Mouse (Mus musculus) B cell, adult 2 months (primary cell): Measurements from ENCODE around the gene Atg10.

ENCODE experiments used
- DNase-seq, 2 experiments: peaks; one replicate each; pipeline ENCODE4 v3.0.0; 2022

The Atg10 gene

DNA sequence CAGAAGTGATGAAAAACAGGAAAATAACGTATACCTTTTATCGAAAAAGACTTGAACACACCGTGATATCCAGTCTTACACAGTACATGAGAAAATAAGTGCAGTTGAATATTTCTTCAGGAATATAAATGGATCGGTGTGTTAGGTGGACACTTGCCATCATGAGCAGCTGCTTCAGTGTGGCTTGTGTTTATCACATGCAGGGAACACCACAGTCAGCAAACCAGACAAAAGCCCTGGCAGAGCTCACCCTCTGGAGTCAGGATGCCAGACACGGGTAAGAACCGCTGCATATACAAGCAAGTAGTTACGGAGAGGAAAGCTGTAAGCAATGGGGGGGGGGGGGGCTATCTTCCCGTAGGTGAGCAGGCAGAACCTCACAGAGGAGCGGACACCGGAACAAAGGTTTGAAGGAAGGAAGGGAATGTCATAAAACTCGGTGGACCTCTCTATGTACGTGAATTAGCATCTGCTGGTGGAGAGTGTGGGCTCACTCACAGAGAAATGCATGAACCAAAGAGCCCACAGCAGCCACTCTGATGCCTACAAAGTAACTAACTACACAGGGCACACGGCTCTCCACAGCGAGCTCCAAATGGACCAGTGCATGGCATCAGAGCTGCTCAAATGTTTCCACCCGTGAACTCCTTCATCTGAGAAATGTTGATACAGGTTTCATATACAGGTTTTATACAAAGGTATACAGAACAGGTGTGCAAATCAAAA is 51.8 kb downstream of the Atg10 start:
- DNase-seq = no peak

DNA sequence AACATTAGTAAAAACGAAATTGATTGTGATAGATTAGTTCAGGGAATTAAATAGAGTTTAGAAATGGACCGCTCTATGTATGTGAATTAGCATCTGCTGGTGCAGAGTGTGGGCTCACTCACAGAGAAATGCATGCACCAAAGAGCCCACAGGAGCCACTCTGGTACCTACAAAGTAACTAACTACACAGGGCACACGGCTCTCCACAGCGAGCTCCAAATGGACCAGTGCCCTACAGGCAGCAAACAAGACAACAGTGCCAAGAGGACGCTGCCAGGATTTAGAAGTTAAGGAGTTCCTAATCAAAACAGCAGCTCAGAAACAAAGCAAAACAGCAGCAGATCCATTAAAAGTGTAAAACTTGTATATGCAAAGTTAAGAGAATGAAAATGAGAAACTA is 52.6 kb downstream of the Atg10 start:
- no peak for DNase-seq

DNA sequence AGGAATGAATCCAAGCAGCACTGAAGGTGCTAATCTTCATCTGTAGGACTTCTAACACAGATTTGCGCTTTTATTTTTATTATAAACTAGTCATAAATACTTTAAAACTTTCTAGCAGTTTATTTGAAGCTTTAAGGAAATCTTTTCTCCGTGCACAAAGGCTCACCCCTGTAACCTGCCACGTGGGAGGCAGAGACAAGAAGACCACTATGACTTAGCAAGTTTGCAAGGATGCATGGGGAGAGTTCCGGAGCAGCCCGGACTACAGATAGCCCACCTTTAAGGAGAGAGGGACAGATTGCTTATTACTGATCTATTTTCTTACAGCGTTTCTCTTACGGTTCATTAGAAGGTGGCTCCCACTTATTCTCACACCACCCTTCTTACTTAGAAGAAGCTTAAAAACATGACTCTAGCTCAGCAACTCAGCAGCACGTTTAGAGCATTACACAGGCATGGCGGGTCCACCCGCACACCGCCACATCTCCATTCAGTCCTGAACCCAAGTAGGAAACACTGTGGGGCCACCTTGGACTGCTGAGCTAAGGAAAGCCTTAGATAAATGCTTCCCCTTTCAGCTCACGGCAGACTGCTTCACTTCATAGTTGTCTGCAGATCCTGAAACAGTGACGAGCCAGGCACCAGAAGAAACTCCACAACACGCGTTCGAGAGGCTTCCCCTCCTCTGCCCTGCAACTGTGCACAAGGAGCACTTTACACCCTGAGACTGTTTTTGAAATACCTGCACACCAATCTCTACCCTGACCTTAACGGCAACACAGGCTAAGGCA is 54.0 kb downstream of the Atg10 start:
- DNase-seq = peak; percentile 12

DNA sequence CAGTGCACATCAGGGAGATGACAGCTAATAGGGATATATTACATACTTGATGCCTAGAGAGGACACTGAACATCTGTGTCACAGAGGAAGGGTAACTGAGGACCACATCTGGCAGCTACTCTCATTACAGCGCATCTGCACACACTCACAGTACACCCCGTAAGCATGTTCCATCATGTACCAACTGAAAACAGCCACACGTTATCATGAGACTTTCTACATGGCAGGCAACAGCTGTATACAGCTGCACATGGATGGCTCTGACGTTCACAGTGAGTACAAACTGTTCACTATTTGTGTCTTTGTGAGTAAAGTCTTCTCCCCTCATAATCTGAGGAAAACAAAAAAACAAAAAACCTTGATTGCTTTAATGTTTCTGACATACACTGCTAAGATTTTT is 55.3 kb downstream of the Atg10 start:
- DNase-seq = no peak

DNA sequence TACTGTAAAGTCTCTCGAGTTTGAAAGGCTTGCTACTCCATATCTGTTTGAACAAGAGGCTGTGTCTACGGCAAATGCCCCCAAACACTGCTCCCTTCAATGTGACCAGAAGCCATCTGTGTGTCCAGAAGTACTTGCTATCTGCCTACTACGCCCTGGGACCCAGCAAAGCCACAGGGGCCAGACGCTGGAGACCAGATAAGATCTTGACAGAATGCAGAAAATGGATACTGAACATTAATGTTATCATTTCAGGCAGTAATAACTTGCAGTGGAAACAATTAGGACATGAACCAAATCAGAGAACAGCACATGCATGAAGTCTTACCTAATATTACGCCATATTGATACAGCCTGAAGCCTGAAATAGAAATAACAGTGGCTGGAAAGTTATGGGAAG is 56.2 kb downstream of the Atg10 start:
- no peak for DNase-seq

DNA sequence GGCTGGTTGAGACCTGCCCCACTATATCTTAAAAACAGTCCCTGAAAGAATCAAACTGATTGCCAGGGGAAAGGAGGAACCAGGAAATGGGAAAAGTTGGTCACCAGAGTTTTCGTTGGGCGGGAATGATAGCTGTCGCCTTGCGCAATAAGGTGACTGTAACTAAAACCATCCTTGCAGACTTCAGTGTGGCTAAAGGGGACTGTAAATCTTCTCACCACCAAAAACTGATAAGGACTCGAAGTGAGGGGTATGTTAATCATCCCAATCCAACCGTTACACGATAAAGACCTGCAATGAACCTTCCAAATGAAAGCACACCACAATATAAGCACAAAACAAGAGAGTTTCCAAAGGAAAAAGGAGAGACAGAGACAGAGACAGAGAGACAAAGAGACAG is 57.5 kb downstream of the Atg10 start:
- DNase-seq = no peak

DNA sequence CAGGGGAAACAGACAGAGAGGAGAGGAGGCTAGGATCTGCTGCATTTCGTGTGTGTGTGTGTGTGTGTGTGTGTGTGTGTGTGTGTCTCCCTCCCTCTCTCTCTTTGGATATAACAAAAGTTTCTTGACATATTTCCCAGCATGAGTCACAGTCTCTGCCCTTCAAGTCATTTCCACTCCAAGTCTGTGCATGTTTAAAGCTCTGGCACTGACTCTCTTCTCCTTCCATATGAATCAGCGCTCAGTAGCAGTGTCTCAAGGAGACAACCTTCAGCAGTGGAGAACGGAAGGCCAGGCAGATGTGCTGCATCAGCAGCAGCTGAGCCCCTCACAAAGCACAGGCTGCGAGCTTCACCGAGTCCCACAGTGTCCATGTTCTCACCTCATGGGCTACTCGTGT is 58.6 kb downstream of the Atg10 start:
- DNase-seq = no peak

DNA sequence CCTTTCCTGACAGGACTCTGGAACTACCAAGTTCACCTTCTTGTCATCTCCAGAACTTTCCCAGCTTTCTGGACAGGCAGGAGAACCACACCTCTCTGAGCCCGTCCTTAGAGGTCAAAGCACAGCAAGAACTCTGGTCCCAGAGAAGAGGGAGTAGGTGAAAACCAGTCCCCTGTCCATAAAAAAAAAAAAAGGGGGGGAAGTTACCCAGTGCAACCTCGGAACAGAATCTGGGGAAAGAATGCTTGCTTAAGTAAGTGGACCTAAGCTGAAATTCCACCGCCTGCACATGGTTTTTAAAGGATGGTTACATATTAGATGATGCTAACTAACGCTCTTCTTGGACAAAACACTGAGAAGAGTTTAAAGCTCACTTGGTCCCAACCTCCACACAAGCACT is 60.5 kb downstream of the Atg10 start:
- no peak for DNase-seq

DNA sequence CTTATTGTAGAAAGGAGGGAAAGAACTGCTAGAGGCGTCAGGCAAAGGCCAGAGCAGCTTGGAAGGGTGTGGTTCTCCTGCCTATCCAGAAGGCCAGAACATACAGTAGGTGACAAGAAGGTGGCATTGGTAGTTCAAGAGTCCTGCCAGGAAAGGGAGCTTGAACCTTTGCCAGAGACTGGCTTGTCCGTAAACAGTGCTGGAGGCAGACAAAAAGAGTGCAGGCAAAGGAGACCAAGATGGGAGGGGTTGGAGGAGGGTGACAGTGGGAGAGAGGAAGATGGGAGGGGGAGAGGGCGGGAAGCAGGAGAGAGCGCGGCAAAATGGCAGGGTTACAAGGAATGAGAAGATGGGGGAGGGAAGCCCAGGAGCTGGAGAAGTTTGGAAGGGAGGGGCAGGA is 61.3 kb downstream of the Atg10 start:
- no peak for DNase-seq

DNA sequence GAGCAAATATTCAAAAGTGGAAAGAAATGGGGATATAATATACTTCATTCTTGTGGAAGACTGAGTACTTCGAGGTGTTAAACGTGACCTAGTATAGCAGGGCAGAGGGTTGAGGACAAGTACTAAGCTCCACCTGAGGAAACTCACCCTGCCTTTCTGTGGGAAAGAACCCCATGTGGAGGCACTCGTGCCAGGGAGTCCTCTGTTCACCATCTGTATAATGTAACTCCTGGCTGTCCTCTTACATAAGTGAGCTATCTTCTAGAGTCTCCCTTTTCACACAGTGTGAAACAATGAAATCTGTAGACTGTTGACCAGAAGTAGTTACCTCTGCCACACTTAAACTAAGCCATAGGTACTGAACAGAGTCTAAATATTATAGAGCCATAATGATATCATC is 63.2 kb downstream of the Atg10 start:
- no peak for DNase-seq

DNA sequence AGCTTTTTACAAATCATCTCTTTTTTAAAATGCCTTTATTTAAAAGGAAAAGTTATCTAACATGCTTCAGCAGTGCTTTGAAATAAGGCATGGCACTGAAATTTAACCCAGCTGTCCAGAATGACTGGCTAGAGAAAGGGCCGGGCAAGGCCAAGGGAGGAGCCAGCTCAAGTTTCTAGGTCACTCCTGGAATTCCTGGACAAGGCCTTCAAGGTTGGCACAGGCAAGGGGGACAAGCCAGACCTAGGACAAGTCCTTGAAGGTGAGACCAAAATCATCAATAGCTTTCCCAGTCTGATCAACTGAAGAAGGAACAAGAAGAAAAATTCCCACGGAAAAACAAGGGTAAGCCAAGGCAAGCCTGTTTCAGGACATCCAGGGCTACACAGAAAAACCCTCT is 63.9 kb downstream of the Atg10 start:
- no peak for DNase-seq

DNA sequence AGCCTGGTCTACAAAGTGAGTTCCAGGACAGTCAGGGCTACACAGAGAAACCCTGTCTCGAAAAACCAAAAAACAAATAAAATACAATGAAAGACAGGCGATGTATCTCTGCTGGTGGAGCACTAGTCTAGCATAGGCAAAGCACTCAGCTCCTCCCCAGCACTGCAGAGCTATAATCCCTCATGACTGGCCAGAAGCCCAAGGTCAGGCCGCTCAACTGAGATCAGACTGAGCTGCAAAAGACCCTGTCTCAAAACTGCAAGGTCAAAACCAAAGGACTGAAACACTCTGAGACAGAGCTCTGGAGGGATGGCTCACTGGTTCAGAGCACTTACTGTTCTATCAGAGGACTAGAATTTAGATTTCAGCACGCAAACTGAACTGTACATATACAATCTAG is 65.8 kb downstream of the Atg10 start:
- DNase-seq = no peak

DNA sequence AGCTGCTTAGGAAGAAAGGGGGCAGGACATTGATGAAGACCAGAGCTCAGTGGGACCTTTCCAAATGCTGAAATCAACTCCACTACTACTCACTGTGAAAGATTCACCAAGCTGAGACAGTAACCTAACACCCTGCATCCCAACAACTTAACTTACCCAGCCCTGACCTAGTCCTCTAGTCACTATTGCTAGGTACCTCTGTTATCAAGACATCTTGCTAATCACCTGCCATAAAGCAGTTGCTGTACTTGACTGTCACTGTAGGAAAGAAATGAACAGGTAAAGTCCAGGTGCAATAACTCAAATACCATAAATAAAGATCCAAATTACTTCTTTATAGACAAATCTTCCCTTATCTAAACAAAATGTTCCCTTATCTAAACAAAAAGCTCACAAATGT is 66.3 kb downstream of the Atg10 start:
- no peak for DNase-seq

DNA sequence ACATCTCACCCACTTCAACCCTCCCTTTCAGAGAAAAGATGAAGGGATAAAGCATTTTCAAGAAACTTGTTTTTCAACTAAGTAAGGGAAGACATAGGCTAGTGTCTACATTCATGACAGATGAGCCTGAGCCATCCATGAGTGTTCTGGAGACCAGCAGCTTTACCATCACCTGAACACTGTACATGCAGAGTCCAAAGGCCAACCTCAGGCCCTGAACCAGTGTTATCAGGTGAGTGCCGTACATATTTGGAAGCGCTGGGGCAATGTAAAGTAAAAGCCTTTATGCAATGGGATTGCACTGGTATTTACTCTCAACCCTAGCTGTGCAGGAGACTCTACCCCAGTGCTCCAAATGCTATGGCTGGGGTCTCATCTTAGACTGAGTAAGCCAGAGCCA is 66.8 kb downstream of the Atg10 start:
- DNase-seq = no peak

DNA sequence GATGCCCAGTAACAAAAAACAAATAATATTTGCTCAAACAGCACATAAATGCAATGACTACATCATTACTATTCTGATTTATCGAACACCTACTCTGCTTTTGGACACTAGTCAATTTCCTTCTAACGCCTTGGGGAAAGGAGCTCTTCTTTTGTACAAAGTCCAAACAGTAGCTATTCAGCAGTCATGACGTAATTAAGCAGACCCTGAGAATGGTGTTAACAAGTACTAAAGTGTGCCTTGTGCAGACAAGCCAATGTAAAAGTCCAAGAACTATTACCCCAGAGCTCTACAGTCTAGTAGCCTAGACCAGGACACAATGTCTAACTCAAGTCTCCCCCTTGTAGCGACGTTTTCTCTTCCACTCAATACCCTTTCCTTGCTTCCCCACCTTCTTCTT is 67.5 kb downstream of the Atg10 start:
- no peak for DNase-seq

DNA sequence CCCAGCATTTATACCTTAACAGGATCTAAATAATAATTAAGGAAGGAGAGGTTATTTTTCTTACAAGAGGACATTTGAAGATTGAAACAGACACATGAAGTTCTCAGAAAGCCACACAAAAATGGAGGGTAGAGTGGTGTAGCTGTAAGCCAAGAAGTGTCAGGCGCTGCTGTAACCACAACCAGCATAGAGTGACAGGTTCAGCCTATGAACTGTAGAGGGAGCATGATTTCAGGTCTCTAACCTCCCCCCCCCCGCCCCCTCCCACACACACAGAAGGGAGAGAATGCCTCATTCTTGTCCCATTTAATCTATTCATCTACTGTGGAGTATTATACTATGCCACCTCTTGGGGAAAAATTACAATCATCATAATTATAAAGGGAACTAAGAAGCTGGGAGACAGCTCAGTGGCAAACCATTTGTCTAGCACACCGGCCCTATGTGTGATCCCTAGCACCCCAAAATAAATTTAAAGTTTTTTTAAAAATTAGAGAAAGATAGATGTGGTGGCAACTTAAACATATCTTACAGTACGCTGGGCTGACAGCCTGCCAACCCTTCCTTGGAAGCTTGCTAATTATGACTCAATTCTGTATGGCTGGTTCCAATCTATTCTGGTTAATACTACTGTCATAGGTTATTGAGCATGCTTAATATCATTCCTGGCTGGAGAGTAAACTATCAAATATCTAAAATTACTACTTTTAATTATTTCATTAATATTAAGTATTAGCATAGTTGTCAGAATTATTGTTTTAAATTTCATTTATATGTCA is 68.2 kb downstream of the Atg10 start:
- no peak for DNase-seq

DNA sequence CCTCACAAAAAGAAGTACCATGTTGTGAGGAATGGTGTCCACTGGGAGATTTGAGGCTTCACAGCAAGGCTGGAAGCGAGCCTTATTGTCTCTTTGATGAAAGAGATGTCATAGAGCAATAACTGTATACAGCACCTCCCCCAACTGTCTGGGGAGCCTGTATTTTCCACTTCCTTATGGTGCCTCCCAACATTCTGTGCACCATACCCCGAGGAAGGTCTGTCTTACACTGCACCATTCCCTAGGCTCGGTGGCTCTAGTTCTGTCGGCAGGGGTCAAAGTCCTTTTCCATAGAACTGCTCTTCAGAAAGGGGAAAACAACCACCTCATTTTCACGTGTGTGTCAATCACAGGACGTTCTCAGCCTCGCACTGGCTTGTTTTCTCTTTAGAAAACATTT is 69.1 kb downstream of the Atg10 start:
- no peak for DNase-seq

DNA sequence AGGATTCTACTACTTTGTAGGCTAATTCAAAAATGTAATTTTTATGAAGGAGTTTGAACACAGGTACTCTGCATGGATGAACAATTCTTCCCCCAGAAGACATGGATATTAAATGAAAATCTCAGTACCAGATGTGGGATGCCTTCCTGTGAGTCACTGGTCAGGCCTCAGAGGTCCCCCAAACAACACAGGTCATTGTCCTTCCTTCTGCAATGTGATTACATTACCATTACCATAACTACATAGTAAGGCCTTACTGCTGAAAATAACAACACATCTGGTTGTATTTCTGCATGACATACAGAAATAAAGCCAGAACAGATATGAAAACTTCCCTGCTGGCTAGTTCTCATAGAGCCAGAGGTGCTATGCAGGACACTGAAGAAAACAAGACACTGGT is 87.4 kb downstream of the Atg10 start:
- no peak for DNase-seq

DNA sequence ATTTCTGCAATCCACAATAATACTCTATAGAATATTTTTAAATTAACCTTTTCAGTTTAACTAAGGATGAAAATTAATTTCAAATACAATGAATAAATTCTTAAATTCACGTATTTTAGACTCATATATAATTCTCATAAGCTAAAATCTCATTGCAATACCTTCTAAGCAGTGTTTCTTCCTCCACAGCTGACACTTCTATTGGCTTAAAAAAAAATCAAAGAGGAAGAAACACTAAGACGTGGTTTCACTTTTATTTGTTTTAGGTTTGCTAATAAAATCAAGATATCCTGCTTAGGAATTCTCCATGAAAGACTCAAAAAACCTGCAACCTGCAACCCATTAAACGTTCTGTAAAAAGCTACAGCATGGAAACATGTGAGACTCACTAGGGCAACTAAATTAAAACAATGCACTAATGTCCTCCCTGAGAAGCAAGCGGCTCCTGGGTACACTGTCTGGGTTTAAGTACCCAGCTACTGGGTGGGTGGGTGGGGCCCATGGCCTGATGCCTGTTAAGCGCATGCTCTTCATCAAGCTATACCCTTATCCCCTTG is 90.4 kb downstream of the Atg10 start:
- peak in 1 of 2 experiments; percentile 5 for DNase-seq

DNA sequence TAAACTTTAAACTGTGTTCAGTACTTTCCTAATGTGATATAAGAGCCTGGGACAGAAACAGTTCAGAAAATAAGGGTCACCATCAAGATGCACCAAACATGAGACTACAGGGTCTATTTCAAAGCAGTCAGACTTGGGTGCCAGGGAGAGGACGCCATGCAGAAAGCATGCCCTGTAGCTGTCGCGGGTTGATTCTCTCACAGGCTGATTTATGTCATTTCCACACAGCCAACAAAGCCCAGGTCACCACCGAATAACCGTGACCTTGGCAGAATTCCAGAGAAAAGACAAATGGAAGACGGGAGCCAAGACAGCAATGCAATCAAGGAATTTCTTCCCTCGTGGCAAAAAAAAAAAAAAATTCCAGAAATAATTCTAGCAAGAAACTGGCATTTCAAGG is 94.7 kb downstream of the Atg10 start:
- DNase-seq = no peak

DNA sequence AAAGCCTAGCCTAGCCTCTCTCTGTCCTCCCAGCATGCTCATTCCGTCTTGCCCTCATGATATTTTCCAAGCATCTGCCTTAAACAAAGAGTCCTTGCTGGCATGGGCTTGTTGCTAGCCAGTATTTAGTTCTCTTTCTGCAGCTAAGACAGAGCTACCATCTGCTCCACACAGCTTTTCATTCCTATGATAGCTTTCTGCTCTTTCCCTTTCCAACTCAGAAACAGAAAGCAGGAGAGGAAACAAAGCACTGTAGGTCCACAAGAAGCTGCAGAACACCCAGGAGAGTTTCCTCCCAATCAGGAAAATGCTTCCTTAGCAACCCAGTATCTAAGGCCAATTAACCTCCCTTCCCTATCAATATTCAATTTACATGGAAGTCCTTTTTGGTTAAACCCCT is 95.2 kb downstream of the Atg10 start:
- DNase-seq = no peak

DNA sequence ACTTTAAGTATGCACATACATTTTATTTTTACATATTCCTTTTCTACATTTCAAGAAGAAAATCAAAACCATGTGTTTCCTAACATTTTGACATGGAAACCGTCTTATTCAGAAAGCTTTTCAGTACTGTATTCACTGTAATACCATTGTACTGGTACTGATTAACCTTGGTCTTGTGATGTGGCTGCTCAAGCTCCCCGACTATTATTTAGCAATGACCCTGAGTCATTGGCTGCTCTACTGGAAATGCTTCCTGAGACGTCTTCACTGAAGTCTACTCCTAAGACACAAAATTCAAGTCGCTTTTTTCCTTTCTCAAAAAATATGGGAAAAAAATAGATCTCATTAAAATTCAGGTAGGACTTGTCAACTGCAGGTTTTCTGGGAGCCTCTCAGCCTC is 105.6 kb downstream of the Atg10 start:
- no peak for DNase-seq

DNA sequence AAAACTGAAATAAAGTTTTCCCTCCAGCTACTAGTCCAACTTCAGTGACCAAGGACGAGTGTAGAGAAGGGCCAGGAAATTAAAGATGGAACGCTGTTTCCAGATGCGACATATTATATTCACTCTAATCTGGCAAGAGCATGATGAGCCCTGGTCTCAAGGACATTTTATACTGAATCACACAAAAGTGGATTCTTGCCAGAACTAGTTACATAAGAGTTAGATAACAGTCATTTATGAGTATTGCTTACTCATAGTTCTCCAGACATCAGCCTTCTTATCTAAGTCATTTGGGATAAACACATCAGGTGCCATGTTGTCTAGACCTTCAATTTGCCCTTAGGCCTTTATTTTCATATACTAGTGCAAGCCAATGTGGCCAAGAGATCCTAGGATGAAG is 108.9 kb downstream of the Atg10 start:
- DNase-seq = no peak
